Mouse (Mus musculus) left cerebral cortex, adult 18-20 months (tissue): ENCODE measurements at regions not wholly inside any gene's neighbourhood (a gene's known extent, or its start where the extent isn't known, plus 50 kb on each side); places are given as distances from the start of the nearest gene placed in this dataset.

ENCODE experiments used
- DNase-seq, 2 experiments: peaks; one replicate each; pipeline ENCODE4 v3.0.0; 2021 to 2022; ENCODE audit warnings: low spot score in 2 of 2, mixed read lengths in 1 of 2

DNA sequence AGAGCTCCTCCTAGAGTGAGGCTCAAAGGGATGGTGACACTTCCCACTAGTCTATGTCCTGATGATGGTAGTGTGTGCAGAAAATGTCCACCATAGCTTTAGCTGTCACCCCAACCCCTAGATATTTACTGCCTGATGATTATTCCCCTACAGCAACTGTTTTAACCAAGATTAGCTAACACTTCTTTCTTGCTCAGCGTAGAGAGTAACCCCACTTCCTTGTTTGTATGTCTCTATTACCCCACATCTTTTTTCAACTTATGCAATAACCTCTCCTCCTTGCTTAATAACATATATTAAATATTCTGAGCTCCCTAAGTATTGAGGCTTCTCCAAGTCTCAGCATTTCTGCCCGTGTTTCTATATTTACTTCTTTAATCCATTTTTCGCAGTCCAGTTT is 404.2 kb upstream of the Cntn3 start:
- no peak for DNase-seq

DNA sequence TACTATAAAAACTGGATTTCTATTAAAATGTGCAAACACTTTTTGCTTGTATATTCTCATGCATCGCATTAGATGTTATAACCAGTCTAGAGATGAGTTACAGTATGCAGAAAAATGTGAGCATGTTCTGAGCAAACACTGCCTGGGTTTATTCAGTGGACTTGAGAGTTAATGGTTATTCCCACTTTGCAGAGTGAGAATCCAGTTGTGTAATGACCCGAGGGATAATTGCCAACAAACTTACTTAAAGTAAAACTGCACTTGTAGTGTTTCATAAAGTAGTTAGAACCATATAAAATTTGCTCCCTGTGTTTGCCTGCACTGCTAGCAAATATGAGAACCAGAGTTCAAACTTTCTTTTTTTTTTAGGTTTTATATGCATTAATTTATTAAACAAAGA is 450.4 kb upstream of the Cntn3 start:
- no peak for DNase-seq

DNA sequence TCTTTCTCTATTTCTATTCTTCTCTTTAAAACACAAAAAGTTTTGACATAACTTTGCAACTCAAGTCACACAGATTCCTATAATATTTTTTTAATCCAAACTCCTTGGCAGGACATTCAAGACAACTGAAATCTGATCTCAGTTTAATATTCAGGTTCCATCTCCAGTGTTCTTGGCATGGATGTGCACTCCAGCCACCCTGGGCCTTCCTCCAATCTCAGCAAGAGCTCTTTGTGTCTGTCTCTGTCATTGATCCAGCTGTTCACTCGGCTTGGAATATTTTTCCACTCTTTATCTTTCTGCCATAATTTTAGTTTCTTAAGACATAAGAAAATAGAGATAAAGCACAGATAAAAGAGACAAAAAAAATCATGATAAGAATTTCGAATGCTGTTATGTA is 451.1 kb upstream of the Cntn3 start:
- no peak for DNase-seq

DNA sequence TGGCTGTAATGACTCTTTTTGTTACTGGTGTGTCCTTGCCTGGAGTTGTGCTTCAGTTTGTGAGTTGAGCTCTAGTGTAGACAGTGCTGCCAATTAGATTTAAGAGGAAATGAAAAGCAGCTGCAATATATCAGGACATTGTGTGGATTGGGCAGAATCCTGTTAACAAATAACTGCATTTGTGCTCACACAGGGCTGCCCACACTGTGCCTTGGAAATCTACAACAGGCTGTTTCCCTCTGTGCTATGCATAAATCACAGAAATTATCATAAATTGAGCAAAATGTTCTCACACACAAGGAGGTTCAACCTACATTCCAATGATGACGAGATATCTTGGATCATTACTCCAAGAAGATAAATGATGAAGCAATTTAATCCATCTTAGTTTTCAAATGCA is 455.2 kb upstream of the Cntn3 start:
- DNase-seq = peak; percentile 12 to 35

DNA sequence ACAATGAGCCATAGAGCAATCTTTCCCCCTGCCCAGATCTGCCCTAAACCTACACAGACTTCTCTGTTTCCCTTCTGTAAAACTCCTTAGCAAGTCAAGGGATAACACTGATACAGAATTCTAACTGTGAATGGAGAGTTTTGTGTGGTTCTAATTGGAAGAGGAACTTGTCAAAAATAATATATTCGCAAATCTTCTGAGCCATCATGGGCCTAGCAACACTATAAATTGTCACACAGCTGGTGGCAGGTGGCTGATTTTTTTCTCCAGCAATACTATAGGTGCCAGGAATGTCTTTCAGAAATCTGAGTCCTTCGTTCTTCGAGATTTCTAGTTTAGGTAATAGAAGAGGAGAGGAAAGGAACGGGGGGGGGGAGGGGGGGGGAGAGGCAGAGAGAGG is 460.5 kb upstream of the Cntn3 start:
- DNase-seq = no peak

DNA sequence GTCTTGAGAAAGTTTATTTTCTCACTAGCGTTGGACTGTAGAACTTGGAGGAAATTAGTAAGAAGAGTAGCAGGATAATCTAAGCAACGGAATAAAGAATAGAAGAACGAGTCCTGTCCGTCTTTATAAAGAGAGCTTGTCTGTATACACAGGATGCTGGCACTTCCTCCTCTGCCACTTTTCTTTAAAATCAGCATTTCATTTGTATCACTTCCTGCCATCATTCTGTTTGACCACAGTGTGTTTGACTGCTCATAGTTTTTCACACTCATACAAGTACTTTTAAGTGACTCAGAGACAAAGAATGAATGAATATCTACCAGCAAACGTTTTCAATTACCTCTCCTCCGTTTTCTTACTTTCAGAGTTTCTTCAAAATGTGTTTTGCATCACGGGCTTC is 461.0 kb upstream of the Cntn3 start:
- DNase-seq = no peak

DNA sequence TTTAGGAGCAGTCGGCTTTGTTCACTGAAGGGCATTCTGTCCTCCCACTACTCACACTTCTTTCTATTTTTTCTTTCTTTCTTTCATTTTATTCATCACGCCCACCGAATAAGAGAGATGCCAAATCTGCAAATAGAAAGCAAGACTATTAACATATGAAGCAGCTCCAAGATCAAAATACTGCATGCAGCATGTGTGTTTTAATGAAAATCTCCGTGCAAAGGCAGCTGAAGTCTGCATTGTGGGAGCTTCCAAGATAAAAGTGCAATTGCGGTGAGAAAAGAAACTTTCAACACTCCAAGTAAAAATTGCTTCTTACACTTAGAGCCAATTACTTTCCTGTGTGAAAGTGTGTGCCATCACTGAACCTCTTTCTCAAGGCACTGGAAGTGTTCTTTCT is 449.8 kb upstream of the Chl1 start:
- peak in 1 of 2 experiments; percentile 14 for DNase-seq

DNA sequence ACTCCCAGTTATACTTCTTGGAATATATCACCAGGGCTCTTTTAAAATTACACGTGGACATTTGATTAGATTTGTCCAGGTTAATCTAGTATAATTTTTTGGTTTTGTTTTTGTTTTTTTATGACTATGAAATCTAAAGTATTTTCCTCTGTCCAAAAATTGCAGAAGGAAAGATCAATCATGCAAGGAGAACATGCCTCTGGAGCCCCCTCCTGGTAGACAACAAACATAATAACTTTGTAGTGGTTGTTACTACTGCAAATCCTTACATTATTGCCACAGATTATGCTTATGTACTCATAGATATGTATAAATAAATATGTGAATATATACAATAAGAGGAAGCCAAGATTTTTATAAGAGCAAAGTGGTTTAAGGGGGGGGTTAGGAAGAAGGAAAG is 404.2 kb upstream of the Chl1 start:
- DNase-seq = peak in 1 of 2 experiments; percentile 5

DNA sequence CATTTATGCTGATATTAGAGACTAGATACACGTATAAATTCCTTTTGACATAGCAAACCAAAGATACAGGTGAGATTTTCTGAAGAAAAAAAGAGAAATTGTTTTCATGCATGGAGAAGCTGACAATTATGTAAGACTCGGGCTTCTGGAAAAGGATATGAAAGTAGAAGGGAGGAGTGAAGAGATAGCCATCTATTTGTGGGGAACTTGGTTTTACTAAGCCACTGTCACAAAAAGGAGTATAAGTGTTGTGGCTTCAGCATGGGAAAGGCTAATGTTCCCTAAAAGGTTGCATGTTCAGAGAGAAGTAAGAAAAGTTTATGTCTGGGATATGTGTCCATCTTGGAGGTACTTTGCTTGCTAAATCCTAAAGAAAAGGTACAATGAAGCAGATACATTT is 390.8 kb upstream of the Chl1 start:
- no peak for DNase-seq

DNA sequence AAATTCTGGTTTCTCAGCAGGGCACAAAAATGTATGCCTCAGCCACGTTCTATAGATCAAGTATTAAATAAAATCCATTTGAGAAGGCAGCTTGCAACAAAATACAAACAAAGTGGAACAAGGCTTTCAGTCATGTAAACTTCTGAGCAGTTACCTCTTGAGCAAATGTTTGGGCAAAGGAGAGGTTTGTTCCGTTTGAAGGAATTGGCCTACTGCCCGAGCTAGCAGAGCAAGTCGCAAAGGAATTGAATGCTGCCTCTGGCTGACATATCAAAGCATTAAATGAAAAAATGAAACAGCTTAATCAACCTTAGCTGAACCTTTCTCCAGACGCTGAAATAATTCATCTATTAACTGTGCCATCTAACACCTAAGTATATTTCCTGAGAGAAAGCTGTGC is 369.5 kb upstream of the Chl1 start:
- DNase-seq = peak in 1 of 2 experiments; percentile 3

DNA sequence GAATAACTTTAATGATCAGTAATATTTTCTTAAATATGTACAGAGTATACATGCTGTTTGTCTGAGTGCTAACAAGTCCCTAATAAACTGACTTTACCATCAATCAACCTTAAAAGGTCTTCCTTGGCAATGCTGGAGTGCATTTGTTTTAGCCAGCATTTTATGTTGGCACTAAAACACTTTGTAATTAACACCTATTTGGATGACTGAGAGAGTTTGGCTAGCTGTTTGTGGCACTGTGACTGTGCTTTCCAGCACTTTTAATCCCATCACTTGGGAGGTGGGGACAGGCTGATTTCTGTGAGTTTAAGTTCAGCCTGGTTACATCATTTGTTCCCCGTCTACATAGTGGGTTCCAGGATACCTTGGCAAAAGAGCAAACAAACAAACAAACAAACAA is 332.5 kb upstream of the Chl1 start:
- DNase-seq = no peak

DNA sequence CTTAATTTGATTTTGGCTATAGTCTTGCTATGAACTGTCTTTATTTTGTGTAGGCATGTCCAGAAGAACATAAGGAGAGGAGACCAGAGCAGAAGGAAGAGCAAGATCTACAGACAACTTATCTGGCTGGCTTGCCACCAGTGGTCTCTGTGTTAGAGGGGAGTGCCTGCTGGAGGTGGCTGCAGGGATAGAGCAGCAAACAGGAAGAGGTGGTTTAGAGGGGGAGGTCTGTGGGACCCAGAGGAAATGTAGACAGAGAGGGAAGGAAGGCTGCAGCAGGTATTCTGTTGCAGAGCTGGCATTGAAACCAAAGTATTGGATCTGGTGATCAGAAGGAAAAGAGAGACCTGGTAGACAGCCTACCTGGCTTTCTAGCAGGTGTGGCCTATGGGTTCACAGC is 327.0 kb upstream of the Chl1 start:
- no peak for DNase-seq

DNA sequence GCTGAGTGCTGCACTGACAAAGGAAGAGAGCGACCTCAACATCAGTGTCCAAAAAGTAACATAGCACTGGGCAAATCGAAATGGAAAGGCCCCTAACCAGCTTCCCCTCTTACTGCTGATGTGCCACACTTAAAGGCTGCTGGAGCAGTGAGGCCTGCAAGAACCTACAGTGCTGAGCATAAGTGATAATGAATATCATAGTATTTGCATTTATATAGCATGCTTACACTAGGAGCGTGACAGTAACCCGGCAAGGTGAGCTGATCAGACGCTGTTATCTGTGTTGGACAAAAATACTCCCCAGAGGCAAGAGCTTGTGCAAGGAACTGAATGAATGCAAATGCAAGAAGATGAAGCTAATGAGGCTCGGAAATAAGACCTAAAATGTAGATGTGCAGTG is 313.5 kb upstream of the Chl1 start:
- no peak for DNase-seq

DNA sequence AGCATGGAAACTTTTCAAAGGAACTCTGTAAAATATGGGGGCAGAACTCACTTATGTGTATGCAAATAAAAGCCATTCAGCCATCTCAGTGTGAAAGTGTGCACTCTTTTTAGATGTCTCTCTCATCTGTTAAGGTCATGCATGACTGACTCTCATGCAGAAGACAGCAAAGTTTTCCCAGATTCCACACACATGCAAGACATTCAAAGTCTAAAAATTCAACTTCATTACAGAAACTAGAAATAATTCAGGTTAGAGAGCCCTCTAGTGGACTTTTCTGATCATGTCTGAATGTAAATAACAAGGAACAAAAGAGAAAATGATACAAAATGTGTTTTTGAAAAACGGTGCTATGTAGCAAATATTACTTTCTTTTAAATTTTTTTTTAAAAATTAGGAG is 308.8 kb upstream of the Chl1 start:
- DNase-seq = no peak

DNA sequence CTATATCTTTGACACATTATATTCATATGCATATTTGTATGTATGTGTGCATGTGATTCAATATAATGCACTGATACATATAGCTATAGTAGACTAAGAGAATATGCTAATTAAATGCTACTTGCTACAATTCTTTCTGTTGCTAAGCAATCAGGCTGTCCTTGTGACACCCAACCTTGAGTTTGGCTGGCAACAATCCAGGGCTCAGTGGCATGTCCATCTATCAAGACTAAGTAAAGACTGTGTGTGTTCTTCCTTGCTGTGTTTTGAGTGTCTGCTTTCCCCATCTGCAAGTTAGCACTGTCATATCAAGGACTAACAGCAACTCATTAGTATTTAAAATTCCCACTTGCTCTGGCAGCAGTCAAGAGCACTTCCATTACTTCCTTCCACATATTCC is 301.2 kb upstream of the Chl1 start:
- DNase-seq = no peak

DNA sequence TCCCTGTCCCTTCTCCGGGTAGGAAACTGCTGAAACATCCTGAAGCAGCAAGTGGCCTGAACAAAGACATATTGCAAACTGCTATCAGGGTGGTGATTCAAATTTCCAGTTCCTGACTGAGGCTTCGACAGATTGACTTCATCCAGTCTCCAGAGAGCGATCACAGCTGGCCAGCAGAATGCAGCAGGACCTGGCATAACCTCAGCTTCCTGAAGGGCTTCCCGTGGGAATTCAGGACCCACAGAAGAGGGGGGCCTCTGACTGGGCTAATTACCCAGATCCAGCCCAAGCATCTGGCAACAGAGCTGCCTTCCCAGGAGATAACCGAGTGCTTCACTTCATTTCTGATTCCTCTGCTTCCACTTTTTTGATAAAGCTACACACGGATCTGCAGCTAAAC is 297.2 kb upstream of the Chl1 start:
- DNase-seq = no peak

DNA sequence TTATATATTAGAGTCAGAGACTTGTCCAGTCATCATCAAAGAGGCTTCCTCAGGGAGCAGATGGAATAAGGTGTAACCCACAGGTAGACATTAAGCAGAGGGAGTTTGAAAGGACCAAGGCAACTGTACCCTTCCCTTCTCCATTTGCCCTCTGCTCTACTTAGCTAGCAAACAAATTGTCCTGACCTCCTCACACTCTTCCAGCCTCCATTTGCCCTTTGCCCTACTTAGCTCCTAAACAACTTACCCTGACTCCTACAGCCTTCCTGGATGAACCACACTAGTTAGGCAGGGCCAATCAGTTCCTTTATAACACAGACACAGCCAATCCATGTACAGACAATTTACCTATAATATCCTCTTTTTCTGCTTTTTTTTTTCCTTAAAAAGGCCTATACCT is 273.5 kb upstream of the Chl1 start:
- no peak for DNase-seq

DNA sequence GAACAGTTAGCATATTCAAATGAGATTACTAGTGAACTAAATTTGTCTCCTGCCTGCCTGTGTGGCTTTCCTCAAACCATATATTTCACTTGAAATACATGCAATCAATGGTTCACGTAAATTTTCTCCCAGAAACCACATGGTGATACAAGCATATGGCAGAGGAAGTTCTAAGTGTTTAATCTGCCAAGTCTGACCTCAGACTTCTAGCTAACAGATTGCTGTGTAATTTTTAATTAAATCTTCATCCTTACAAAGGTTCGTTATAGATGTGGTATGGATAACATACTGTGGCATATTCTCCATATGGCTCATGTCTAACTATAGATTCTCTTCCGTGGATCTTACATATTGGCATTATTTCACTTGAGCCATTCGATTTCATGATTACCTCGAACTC is 241.4 kb upstream of the Chl1 start:
- no peak for DNase-seq

DNA sequence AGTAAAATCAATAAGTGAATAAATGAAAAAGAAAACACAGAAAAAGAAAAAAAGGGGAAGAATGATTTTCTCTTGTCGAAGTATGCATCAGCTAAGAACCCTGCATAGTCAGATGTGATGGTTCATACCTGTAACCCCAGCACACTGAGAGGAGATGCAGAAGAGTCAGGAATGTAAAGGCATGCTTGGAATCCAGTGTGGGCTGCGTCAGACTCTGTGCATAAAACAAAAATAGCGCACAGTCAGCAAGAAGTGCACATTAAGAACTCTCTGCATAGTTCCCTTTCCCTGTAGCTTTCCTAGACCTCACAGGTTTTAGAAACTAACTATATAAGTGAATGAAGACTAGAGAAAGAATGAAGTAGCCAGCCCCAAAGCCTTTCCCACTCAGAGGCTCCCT is 238.2 kb upstream of the Chl1 start:
- no peak for DNase-seq

DNA sequence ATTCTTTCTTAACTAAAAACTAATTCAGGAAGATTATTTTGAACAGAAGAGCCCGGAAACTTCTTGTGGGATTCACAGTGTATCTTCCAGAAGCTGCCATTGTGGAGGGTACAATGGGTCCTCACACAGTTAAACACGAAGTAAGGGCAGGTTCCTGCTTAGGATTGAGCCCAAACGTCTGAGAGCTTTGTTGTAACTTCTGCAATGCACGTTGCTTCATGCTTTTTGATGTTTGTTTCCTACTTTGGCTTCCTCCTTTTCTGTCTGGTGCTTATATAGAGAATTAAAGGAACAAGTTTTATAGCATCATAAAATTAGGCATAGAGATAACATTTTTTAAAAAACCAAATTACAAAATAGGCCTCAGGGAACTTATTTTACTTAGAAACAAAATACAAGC is 235.3 kb upstream of the Chl1 start:
- DNase-seq = no peak

DNA sequence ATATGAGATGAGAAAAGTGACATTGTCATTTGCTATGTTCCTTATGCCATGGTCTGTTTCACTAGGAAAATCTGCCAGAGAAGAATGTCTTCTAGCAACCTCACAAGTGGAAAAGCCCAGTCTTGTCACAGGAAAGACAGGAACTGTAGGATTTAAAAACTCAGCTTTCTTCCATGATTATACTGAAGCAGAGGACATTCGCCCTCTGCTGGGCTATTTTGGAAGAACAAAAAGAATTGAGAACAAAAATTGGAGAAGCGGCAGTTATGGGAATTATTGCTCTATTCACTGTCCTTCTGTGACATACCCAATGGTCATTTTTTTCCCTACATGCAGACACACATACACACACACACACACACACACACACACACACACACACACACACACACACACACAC is 234.9 kb upstream of the Chl1 start:
- DNase-seq = peak in 1 of 2 experiments; percentile 36

DNA sequence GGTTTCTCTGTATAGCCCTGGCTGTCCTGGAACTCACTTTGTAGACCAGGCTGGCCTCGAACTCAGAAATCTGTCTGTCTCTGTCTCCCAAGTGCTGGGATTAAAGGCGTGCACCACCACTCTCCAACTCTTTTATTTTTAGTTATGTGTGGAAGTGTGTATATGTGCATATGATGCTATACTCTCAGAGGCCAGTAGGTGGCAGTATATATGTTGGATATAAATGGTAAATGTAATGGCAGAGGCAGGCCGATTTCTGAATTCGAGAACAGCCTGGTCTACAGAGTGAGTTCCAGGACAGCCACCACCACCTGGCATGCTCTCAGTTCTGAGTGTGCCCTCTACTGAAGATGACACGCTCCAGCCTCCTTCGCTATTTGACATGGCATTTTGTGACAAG is 214.4 kb upstream of the Chl1 start:
- no peak for DNase-seq

DNA sequence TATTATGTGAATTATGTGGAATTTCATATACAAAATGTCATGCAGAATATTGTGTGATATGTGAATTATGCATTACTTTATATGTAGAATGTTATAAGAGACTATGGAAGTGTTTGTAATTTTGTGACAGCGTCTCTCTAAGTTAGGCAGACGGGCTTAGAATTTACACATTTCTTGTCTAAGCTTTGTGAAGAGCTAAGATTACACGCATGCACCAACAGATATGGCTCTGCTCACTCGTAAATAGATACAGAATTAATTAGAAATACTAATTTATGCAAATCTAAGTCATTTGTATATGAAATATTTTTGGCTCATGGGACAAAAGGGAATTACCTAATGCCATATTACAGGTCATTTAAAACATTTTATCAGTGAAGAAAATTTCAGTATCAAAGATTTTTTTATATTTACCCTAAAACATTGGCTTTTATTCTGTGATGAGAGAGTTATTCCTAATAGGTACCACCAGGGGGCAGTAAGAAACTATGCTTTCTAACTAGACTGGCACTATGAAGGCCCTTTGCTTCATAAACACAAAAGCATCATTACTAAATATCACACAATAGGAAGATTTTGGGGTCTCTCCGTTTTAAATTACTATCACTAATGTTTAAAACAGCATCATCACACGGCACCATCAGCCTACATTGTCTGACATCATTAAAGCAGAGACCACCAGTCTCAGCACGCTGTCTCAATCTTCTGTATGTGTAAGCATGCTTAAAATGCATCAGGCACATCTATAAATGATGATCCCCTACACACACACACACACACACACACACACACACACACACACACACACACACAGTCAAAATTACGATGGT is 203.8 kb upstream of the Chl1 start:
- DNase-seq = no peak

DNA sequence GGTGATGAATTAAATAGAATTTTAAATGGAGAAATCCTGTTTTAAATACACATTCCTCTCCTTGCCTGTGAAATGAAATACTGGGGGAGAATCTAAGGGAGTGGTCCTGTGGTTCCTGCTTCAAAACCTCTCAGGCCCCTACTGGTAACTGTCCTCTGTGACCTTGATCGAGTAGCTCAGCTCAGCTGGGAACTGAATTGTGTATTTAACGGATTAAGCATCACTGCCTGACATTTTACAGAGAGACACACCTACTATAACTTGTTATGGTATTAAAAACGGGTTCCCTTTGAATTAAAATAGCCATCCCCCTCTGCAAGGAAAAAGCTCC is 203.2 kb upstream of the Chl1 start:
- no peak for DNase-seq
